Mouse (Mus musculus): ENCODE measurements around the gene Cd300ld5. TPM values are rescaled to one million over a fixed set of nuclear protein-coding genes. Genes with fewer than 3 reads are reported as not detected.
A peak's percentile ranks its signal among the peaks of the same experiment; 100 is the strongest.
"Not testable (repeated sequence)": the region's sequence is repeated elsewhere in the genome, so short reads cannot be mapped to it uniquely, and the experiment has no call there.

Cd300ld5 gene
- not detected in 2 replicates for polyA plus RNA-seq (2016; fragmentation: Nextera tagmentation; extraction: Ambion mirVana)

GRCm38 (mm10) chr11:115037669-115038068 lies at the start of gene Cd300ld5:
Cd300ld5 (minus strand) TSS chr11:115037769.
- whole genome bisulfite sequencing (ENCODE audit: insufficient replicate concordance): no CpG with 5 or more reads among the region's 6 CpGs

DNA sequence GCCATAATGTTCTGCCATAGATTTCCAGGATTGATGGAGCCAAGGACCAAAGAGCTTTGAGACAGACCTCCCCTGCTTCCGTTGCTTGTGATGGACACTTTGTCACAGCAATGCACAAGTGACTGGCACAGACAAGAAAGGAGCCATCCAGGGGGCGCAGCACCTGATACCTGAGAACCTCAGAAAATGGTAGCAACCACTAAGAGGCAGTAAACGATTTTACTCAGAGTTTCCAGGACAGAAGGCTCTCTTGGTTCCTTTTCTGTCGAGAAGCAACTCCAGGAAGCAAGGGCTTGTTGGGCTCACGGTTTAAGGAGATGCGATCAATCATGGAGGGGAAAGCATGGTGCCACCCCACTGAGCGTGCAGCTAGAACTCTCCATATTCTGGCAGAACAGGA lies 48.6 kb upstream of the Cd300ld5 start:
- Histone ChIP-seq H3K4me1 (0 out of 2 replicates have a peak, but pooled peaks cover under 1% of the 10 kb centered on the region), H3K4me2 (no peak overlapping the region), H3K9ac (no peak overlapping the region), H3K27me3 (replicated peaks) (peaks cover 38% of the 10 kb centered on the region), H3K36me3 (no peaks in the 10 kb centered on the region), H3K4me3 (no peak overlapping the region), H3K27ac (no peak overlapping the region), H3K9me3 (replicated peaks) (no peaks in the 10 kb centered on the region)
- 48% methylated on average over 7 of the region's 7 CpGs for WGBS (ENCODE audit: insufficient replicate concordance)
- no peak for ATAC-seq

More at GRCm38 (mm10) chr11:115037669-115038068, at the start of gene Cd300ld5:
- H3K4me3 ChIP-seq; H3K36me3 ChIP-seq; H3K27ac ChIP-seq; H3K9me3 ChIP-seq (replicated peaks); ATAC-seq; H3K4me2 ChIP-seq; H3K27me3 ChIP-seq (replicated peaks); H3K4me1 ChIP-seq; H3K9ac ChIP-seq: not testable (repeated sequence)

DNA sequence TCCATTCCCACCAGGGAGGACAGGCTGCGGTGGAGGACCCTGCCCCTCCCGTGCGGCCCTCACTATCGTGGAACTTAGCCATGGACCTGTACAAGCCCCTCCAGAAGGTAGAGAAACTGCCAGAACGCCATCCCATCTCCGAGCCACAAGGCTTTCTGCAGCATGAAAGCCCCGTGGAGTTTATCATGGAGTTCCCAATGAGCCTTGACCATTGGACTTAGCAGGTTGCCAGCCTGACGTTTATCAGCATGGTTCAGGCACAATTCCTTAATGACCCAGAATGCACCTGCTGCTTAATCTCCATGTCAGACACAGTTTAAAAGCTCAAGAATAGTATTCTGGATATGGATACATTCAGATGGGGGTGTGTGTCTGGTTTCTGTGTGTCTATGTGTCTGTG lies 47.5 kb upstream of the Cd300ld5 start:
- H3K9me3 ChIP-seq (replicated peaks): no peaks in the 10 kb centered on the region
- WGBS (ENCODE audit: insufficient replicate concordance): 68% methylated on average over 8 of the region's 8 CpGs
- H3K4me2 ChIP-seq: no peak overlapping the region
- no peak overlapping the region for H3K27ac ChIP-seq
- no peaks in the 10 kb centered on the region for H3K36me3 ChIP-seq
- H3K4me3 ChIP-seq: no peak overlapping the region
- H3K27me3 ChIP-seq (replicated peaks): peaks cover 27% of the 10 kb centered on the region
- no peaks in the 10 kb centered on the region for H3K4me1 ChIP-seq
- no peak overlapping the region for H3K9ac ChIP-seq
- ATAC-seq: no peak

DNA sequence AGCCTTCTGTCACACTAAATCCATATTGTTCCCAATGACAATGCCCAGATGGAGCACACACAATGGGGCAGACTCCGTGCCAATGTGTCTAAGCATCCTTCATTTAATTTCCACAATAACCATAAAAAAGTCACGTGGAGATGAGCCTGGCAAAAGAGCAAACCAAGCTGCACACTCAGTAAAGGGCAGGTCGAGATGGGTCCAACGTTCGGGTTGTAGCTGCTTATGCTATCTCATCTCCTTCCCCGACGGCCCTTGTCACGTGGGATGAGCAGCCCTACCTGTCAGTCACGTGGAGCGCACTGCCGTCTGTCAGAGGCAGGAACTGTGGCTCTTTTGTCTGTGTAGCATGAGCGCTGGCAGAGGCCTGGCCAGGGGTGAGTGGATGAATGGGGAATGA lies 47.0 kb upstream of the Cd300ld5 start:
- WGBS (ENCODE audit: insufficient replicate concordance): 39% methylated on average over 12 of the region's 12 CpGs
- no peak overlapping the region for H3K27ac ChIP-seq
- peaks cover 25% of the 10 kb centered on the region for H3K27me3 ChIP-seq (replicated peaks)
- no peaks in the 10 kb centered on the region for H3K36me3 ChIP-seq
- H3K4me2 ChIP-seq: no peak overlapping the region
- no peaks in the 10 kb centered on the region for H3K9me3 ChIP-seq (replicated peaks)
- ATAC-seq: no peak
- H3K9ac ChIP-seq: no peak overlapping the region
- H3K4me1 ChIP-seq: no peaks in the 10 kb centered on the region
- H3K4me3 ChIP-seq: no peak overlapping the region

DNA sequence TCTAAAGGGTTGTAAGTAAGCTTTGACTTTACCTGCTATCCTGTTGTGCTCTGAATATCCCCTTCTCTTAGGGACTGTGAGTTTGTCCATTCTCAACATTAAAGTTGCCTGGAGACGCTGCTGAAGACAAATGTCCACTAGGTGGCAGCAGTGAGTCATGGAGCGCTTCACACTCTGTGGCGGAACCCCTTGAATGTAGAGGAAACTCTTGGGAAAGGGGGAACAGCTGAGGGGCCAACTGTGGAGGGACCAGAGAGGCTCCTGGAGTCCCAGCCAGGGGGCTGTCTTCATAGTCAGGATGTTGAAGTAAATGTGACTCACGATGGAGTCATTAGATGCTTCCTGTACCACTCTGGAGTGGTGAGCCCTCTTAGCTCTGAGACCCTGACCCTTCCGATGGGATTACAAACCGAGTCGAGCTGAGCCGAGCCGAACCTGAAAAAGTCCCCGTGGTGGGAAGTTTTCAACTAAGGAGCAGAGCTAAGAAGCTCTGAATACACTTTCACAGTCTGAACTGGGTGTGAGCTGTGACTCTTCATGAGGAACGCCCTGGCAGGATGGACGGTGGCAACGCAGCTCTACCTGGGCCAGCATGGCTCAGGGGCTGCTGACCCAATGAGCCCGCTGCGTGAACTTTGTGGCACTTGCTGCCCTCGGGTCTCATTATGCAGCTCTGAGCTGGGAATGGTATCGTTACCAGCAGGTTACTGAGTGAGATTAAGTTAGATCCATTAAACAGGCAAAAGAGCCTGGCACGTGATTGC lies 46.0 kb upstream of the Cd300ld5 start:
- no peak overlapping the region for H3K27ac ChIP-seq
- ATAC-seq: no peak
- H3K9ac ChIP-seq: no peak overlapping the region
- H3K4me3 ChIP-seq: no peak overlapping the region
- H3K36me3 ChIP-seq: no peaks in the 10 kb centered on the region
- no peak overlapping the region for H3K4me2 ChIP-seq
- H3K4me1 ChIP-seq: no peaks in the 10 kb centered on the region
- no peaks in the 10 kb centered on the region for H3K9me3 ChIP-seq (replicated peaks)
- 38% methylated on average over 18 of the region's 18 CpGs for WGBS (ENCODE audit: insufficient replicate concordance)
- peaks cover 19% of the 10 kb centered on the region for H3K27me3 ChIP-seq (replicated peaks)

GRCm38 (mm10) chr11:115082196-115082595 lies 44.6 kb upstream of the Cd300ld5 start:
- no peaks in the 10 kb centered on the region for H3K9me3 ChIP-seq (replicated peaks)
- no peak overlapping the region for H3K27ac ChIP-seq
- H3K4me3 ChIP-seq: no peak overlapping the region
- no peak overlapping the region for H3K9ac ChIP-seq
- no peaks in the 10 kb centered on the region for H3K36me3 ChIP-seq
- WGBS (ENCODE audit: insufficient replicate concordance): 54% methylated on average over 6 of the region's 6 CpGs
- no peak overlapping the region for H3K4me2 ChIP-seq
- H3K4me1 ChIP-seq: no peaks in the 10 kb centered on the region
- H3K27me3 ChIP-seq (replicated peaks): peaks cover 19% of the 10 kb centered on the region
- ATAC-seq: no peak

GRCm38 (mm10) chr11:115081373-115081772 lies 43.8 kb upstream of the Cd300ld5 start:
- Histone ChIP-seq H3K9me3 (replicated peaks) (no peaks in the 10 kb centered on the region), H3K4me1 (no peaks in the 10 kb centered on the region; the same call in 1 of the 2 replicates), H3K27me3 (replicated peaks) (peaks cover 19% of the 10 kb centered on the region), H3K4me3 (no peak overlapping the region), H3K9ac (no peak overlapping the region), H3K4me2 (no peak overlapping the region), H3K36me3 (no peaks in the 10 kb centered on the region), H3K27ac (no peak overlapping the region)
- ATAC-seq: no peak
- WGBS (ENCODE audit: insufficient replicate concordance): 31% methylated on average over 3 of the region's 3 CpGs

- no peak overlapping the region for H3K9ac ChIP-seq
- 27% methylated on average over 13 of the region's 13 CpGs for WGBS (ENCODE audit: insufficient replicate concordance)
- no peak overlapping the region for H3K4me2 ChIP-seq
- no peaks in the 10 kb centered on the region; the same call in 1 of the 2 replicates for H3K4me1 ChIP-seq
- H3K27ac ChIP-seq: no peak overlapping the region
- H3K27me3 ChIP-seq (replicated peaks): peaks cover 19% of the 10 kb centered on the region
- ATAC-seq: no peak
- H3K4me3 ChIP-seq: no peak overlapping the region
- no peaks in the 10 kb centered on the region for H3K36me3 ChIP-seq
- no peaks in the 10 kb centered on the region for H3K9me3 ChIP-seq (replicated peaks)
Observed at GRCm38 (mm10) chr11:115080886-115081285, 43.3 kb upstream of the Cd300ld5 start.

- Histone ChIP-seq H3K36me3 (no peaks in the 10 kb centered on the region), H3K27me3 (replicated peaks) (peaks cover 3% of the 10 kb centered on the region), H3K4me3 (no peak overlapping the region), H3K9ac (no peak overlapping the region), H3K27ac (no peak overlapping the region), H3K4me2 (no peak overlapping the region), H3K9me3 (replicated peaks) (no peaks in the 10 kb centered on the region), H3K4me1 (peaks cover 9% of the 10 kb centered on the region)
- no peak for ATAC-seq
- 43% methylated on average over 5 of the region's 5 CpGs for WGBS (ENCODE audit: insufficient replicate concordance)
Observed at GRCm38 (mm10) chr11:115078680-115079079, 41.1 kb upstream of the Cd300ld5 start.

DNA sequence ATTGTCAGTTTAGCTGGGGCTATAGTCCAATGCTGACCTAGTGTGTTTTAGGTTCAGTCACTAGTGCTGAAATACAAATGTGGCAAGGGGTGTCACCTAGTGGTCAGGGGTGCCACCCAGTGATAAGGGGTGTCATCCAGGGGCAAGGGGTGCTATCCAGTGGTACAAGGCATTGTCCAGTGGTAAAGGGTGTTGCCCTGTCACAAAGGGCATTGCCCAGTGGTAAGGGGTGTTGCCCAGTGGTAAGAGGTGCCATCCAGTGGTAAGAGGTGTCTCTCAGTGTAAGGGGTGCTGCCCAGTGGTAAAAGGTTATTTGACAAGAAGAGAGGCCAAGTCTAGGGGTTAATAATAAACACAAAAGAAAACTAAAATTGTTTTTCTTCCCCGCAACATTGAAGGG lies 39.9 kb upstream of the Cd300ld5 start:
- Histone ChIP-seq H3K36me3 (no peaks in the 10 kb centered on the region), H3K27ac (no peak overlapping the region), H3K9me3 (replicated peaks) (no peaks in the 10 kb centered on the region), H3K4me3 (no peak overlapping the region), H3K27me3 (replicated peaks) (no peaks in the 10 kb centered on the region), H3K4me1 (peaks cover 9% of the 10 kb centered on the region), H3K4me2 (no peak overlapping the region), H3K9ac (no peak overlapping the region)
- 77% methylated on average over 1 of the region's 1 CpGs for WGBS (ENCODE audit: insufficient replicate concordance)
- ATAC-seq: no peak

- Histone ChIP-seq H3K9me3 (replicated peaks) (no peaks in the 10 kb centered on the region), H3K4me2 (0 out of 2 replicates have a peak overlapping the region, but pooled peaks have one; percentile 10), H3K4me1 (peaks cover 23% of the 10 kb centered on the region), H3K9ac (no peak overlapping the region), H3K27ac (peak overlapping the region; percentile 63), H3K36me3 (no peaks in the 10 kb centered on the region), H3K27me3 (replicated peaks) (no peaks in the 10 kb centered on the region; the same call in 1 of the 2 replicates), H3K4me3 (no peak overlapping the region)
- 14% methylated on average over 5 of the region's 5 CpGs for WGBS (ENCODE audit: insufficient replicate concordance)
- ATAC-seq: peak; percentile 48; the same call in 1 of the 2 replicates
Observed at GRCm38 (mm10) chr11:115075859-115076258, 38.3 kb upstream of the Cd300ld5 start.

DNA sequence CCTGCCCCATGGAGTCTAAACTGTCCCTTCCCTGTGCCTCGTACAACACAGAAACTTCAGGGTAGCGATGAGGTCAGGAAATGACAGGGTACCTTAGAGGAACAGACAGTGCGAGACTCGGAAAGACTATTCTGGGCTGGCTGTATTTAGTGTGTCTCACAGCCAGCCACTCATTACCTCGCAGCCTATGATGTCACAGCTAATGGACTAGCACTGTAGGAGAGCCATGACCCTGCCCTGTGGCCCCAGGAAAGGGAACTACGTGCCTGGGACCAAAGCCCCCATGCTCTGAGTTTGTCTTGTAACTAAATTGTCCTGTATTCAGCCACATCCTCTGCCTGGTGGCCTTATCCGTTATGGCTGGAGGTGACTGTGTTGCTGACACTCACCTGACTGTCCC lies 37.8 kb upstream of the Cd300ld5 start:
- 19% methylated on average over 7 of the region's 7 CpGs for WGBS (ENCODE audit: insufficient replicate concordance)
- ATAC-seq: peak; percentile 47; the same call in 1 of the 2 replicates
- 0 out of 2 replicates have a peak overlapping the region, but pooled peaks have one; percentile 10 for H3K4me2 ChIP-seq

More for the DNA sequence above, 37.8 kb upstream of the Cd300ld5 start:
- no peak overlapping the region for H3K9ac ChIP-seq
- H3K36me3 ChIP-seq: no peaks in the 10 kb centered on the region
- H3K27me3 ChIP-seq (replicated peaks): no peaks in the 10 kb centered on the region; the same call in 1 of the 2 replicates
- peaks cover 23% of the 10 kb centered on the region for H3K4me1 ChIP-seq
- no peak overlapping the region for H3K4me3 ChIP-seq
- H3K27ac ChIP-seq: peak overlapping the region; percentile 57
- no peaks in the 10 kb centered on the region for H3K9me3 ChIP-seq (replicated peaks)
